ENCODE assay signal across 9 mouse cellular contexts in genomic region chr5:5320506-5321181, GRCm38 (mm10).
A peak's percentile ranks its signal among the peaks of the same experiment; 100 is the strongest.
DNase-seq lines count a peak whose midpoint lies in the region; ATAC-seq and TF ChIP-seq lines count a peak whose summit lies in the region.
"Had no signal": no experiment of that assay in that cellular context is flagged by ENCODE, and none has a peak within 500 bp of the region (broad histone marks: within the 10 kb centered on the region; RNA-seq: fewer than 3 reads in every experiment).

No protein-coding gene starts in this region.

- no peak overlapping the region for H3K4me2 ChIP-seq in forebrain, embryonic 16.5 days (ENCODE audit: low read length)
- no peak overlapping the region for H3K4me2 ChIP-seq in forebrain, embryonic 12.5 days
- no peak overlapping the region for H3K4me2 ChIP-seq in midbrain, postnatal 0 days (ENCODE audit: low read depth, low read length, poor library complexity, severe bottlenecking)
- no peak overlapping the region for H3K4me2 ChIP-seq in midbrain, embryonic 11.5 days
- peak overlapping the region; percentile 35; the same call in 1 of the 2 replicates for H3K4me2 ChIP-seq in intestine, postnatal 0 days (replicated peaks; ENCODE audit: low read depth)

- H3K9me3 ChIP-seq in forebrain, embryonic 16.5 days (ENCODE audit: control insufficient read depth, low read length), result no peaks in the 10 kb centered on the region
- no peaks in the 10 kb centered on the region for H3K9me3 ChIP-seq in forebrain, embryonic 12.5 days
- no peaks in the 10 kb centered on the region for H3K9me3 ChIP-seq in midbrain, postnatal 0 days (ENCODE audit: low read length)
- H3K9me3 ChIP-seq in midbrain, embryonic 11.5 days (ENCODE audit: control insufficient read depth, low read length), result no peaks in the 10 kb centered on the region
- H3K9me3 ChIP-seq in intestine, postnatal 0 days (ENCODE audit: control insufficient read depth), result no peaks in the 10 kb centered on the region

- H3K36me3 ChIP-seq in forebrain, embryonic 16.5 days (ENCODE audit: control insufficient read depth, insufficient read depth), result no peaks in the 10 kb centered on the region
- no peaks in the 10 kb centered on the region for H3K36me3 ChIP-seq in forebrain, embryonic 12.5 days (replicated peaks)
- H3K36me3 ChIP-seq in midbrain, postnatal 0 days (ENCODE audit: insufficient read depth, low read length), result no peaks in the 10 kb centered on the region
- no peaks in the 10 kb centered on the region for H3K36me3 ChIP-seq in midbrain, embryonic 11.5 days (ENCODE audit: control insufficient read depth, insufficient read depth, low read length)
- H3K36me3 ChIP-seq in intestine, postnatal 0 days (ENCODE audit: control insufficient read depth, insufficient read depth), result no peaks in the 10 kb centered on the region

- H3K4me3 ChIP-seq in forebrain, embryonic 16.5 days (replicated peaks; ENCODE audit: low read length), result no peak overlapping the region
- H3K4me3 ChIP-seq in forebrain, embryonic 12.5 days (replicated peaks), result no peak overlapping the region
- no peak overlapping the region for H3K4me3 ChIP-seq in midbrain, postnatal 0 days (ENCODE audit: low read depth, low read length)
- no peak overlapping the region for H3K4me3 ChIP-seq in midbrain, embryonic 11.5 days (ENCODE audit: low read depth, low read length)
- H3K4me3 ChIP-seq in intestine, postnatal 0 days (ENCODE audit: low read depth, low read length), result no peak overlapping the region

- no peak overlapping the region for H3K9ac ChIP-seq in forebrain, embryonic 16.5 days (replicated peaks; ENCODE audit: low read depth, low read length)
- no peak overlapping the region; the same call in 1 of the 2 replicates for H3K9ac ChIP-seq in forebrain, embryonic 12.5 days
- H3K9ac ChIP-seq in midbrain, postnatal 0 days (replicated peaks; ENCODE audit: low read length, poor library complexity, severe bottlenecking), result no peak overlapping the region
- H3K9ac ChIP-seq in midbrain, embryonic 11.5 days (ENCODE audit: low read length), result no peak overlapping the region
- H3K9ac ChIP-seq in intestine, postnatal 0 days (ENCODE audit: low read depth, low read length), result no peak overlapping the region

- peak; percentile 64 for DNase-seq in midbrain, postnatal 0 days (ENCODE audit: low spot score)
- DNase-seq in midbrain, embryonic 11.5 days (ENCODE audit: low spot score, missing footprints), result no peak
- peak; percentile 45 for DNase-seq in skeletal muscle tissue, adult 2 months (ENCODE audit: low read depth, low spot score)
- no peak for DNase-seq in embryo, embryonic 9.5 days (ENCODE audit: extremely low spot score)
- DNase-seq in retina, embryonic 14.5 days (ENCODE audit: low spot score), result no peak
- DNase-seq: thymus, postnatal 25 days had no signal

- H3K27ac ChIP-seq in forebrain, embryonic 16.5 days (ENCODE audit: low read length), result 0 out of 2 replicates have a peak overlapping the region, but pooled peaks have one; percentile 14
- no peak overlapping the region for H3K27ac ChIP-seq in forebrain, embryonic 12.5 days
- peak overlapping the region; percentile 4; the same call in 1 of the 2 replicates for H3K27ac ChIP-seq in midbrain, postnatal 0 days (ENCODE audit: low read depth, low read length)
- no peak overlapping the region for H3K27ac ChIP-seq in midbrain, embryonic 11.5 days (ENCODE audit: low read depth, low read length)
- no peak overlapping the region for H3K27ac ChIP-seq in intestine, postnatal 0 days (ENCODE audit: low read depth, low read length)

- 45% methylated on average over 2 of the region's 2 CpGs for WGBS in forebrain, embryonic 16.5 days
- WGBS in forebrain, embryonic 12.5 days, result 72% methylated on average over 2 of the region's 2 CpGs
- 53% methylated on average over 2 of the region's 2 CpGs for WGBS in midbrain, postnatal 0 days
- WGBS in midbrain, embryonic 11.5 days, result 78% methylated on average over 2 of the region's 2 CpGs
- WGBS in intestine, postnatal 0 days, result 57% methylated on average over 2 of the region's 2 CpGs

- peak; percentile 63 for ATAC-seq in forebrain, embryonic 16.5 days
- ATAC-seq in forebrain, embryonic 12.5 days (ENCODE audit: low FRiP score), result no peak
- no peak for ATAC-seq in midbrain, postnatal 0 days (ENCODE audit: low FRiP score)
- no peak for ATAC-seq in midbrain, embryonic 11.5 days (ENCODE audit: low FRiP score)
- ATAC-seq in intestine, postnatal 0 days, result no peak

- peaks cover 5% of the 10 kb centered on the region; the same call in 1 of the 2 replicates for H3K4me1 ChIP-seq in forebrain, embryonic 16.5 days (replicated peaks; ENCODE audit: control insufficient read depth, insufficient read depth, low read length)
- no peaks in the 10 kb centered on the region for H3K4me1 ChIP-seq in forebrain, embryonic 12.5 days
- no peaks in the 10 kb centered on the region for H3K4me1 ChIP-seq in midbrain, postnatal 0 days (ENCODE audit: insufficient read depth, low read length)
- no peaks in the 10 kb centered on the region for H3K4me1 ChIP-seq in midbrain, embryonic 11.5 days (ENCODE audit: control insufficient read depth, insufficient read depth, low read length)
- no peaks in the 10 kb centered on the region for H3K4me1 ChIP-seq in intestine, postnatal 0 days (replicated peaks; ENCODE audit: control insufficient read depth, insufficient read depth, low read length)

- no peaks in the 10 kb centered on the region for H3K27me3 ChIP-seq in forebrain, embryonic 16.5 days (replicated peaks; ENCODE audit: control insufficient read depth, insufficient read depth, low read length)
- no peaks in the 10 kb centered on the region for H3K27me3 ChIP-seq in forebrain, embryonic 12.5 days
- no peaks in the 10 kb centered on the region for H3K27me3 ChIP-seq in midbrain, postnatal 0 days (ENCODE audit: insufficient read depth, low read length)
- no peaks in the 10 kb centered on the region for H3K27me3 ChIP-seq in midbrain, embryonic 11.5 days (ENCODE audit: control insufficient read depth, insufficient read depth, low read length)
- no peaks in the 10 kb centered on the region for H3K27me3 ChIP-seq in intestine, postnatal 0 days (replicated peaks; ENCODE audit: control insufficient read depth, insufficient read depth, low read length)

- no peak for TF ChIP-seq CTCF in midbrain, postnatal 0 days (IDR thresholded peaks at IDR 0.05)
- no peak for TF ChIP-seq CTCF in intestine, postnatal 0 days (IDR thresholded peaks at IDR 0.05; ENCODE audit: low read depth)

Comparison
In these comparisons a context has a peak if more than half of its experiments do, and no peak if none do; other contexts are left out.
1. H3K27ac ChIP-seq: peak in forebrain, embryonic 16.5 days (single experiment) and midbrain, postnatal 0 days (single experiment); none in forebrain, embryonic 12.5 days (single experiment), midbrain, embryonic 11.5 days (single experiment) and intestine, postnatal 0 days (single experiment).
2. DNase-seq: peak in midbrain, postnatal 0 days (single experiment) and skeletal muscle tissue, adult 2 months (single experiment); none in midbrain, embryonic 11.5 days (single experiment), embryo, embryonic 9.5 days (single experiment) and retina, embryonic 14.5 days (single experiment).